Mouse (Mus musculus): ENCODE results near the gene Slc27a3.
A peak's percentile ranks its signal among the peaks of the same experiment; 100 is the strongest.

Gene Slc27a3

DNA sequence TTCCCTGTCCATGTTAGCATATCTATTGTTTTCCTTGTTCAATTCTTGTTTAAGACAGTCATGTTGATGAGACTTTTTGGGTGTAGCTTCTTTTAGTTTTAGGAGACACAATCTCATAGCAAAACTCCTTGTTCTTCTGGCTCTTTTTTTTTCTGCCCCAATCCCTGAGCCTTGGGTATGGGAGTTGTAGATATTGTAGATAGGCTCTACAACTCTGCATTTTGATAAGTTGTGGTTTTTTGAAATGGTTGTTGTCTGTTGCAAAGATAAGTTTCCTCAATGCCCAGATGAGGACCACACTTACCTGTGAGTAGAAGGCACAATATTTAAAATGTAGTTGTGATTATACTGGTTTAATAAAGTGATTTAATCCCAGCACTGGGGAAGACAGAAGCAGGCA lies 49.6 kb downstream of the Slc27a3 start:
- no peak for DNase-seq (ENCODE audit: low read depth)

GRCm38 (mm10) chr3:90338190-90338589 lies 51.5 kb downstream of the Slc27a3 start:
- DNase-seq (ENCODE audit: low read depth), result peak; percentile 71

DNA sequence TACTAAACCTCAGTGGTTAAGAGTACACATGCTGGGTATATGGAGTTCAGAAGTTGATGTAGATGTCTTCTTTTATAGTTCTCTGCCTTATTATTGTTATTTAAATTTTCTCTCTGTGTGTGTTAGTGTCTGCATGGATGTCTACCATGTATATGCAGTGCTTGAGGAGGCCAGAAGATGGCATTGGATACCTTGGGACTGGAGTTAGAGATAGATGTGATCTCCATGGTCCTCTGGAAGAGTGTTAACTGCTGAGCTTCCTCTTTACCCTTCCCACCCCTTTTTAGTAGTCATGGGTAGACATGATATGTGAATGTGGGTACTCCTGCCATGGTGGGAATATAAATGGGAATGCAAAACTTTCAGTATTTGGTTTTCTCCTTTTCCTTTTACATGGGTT lies 54.2 kb downstream of the Slc27a3 start:
- DNase-seq (ENCODE audit: low read depth), result peak; percentile 54
